18 mouse cellular contexts compared by ENCODE assay signal in genomic region chr1:63431166-63431565, GRCm38 (mm10). TPM values are rescaled to one million over a fixed set of nuclear protein-coding genes. Genes with fewer than 3 reads are reported as not detected.
A peak's percentile ranks its signal among the peaks of the same experiment; 100 is the strongest.
DNase-seq lines count a peak whose midpoint lies in the region; ATAC-seq and TF ChIP-seq lines count a peak whose summit lies in the region.
"Had no signal": no experiment of that assay in that cellular context is flagged by ENCODE, and none has a peak within 500 bp of the region (broad histone marks: within the 10 kb centered on the region; RNA-seq: fewer than 3 reads in every experiment).

No protein-coding gene starts in this region.

- WGBS in forebrain, embryonic 14.5 days, result 79% methylated on average over 8 of the region's 8 CpGs
- 86% methylated on average over 8 of the region's 8 CpGs for WGBS in forebrain, embryonic 13.5 days
- 75% methylated on average over 8 of the region's 8 CpGs for WGBS in liver, adult 2 months
- WGBS in liver, embryonic 11.5 days, result 84% methylated on average over 8 of the region's 8 CpGs
- WGBS in intestine, embryonic 16.5 days, result 87% methylated on average over 8 of the region's 8 CpGs

- no peaks in the 10 kb centered on the region for H3K79me2 ChIP-seq in liver, adult 2 months (ENCODE audit: control insufficient read depth, insufficient read depth, low read length)

- no peak overlapping the region for H3K27ac ChIP-seq in forebrain, embryonic 14.5 days (ENCODE audit: low read depth, low read length)
- no peak overlapping the region for H3K27ac ChIP-seq in forebrain, embryonic 13.5 days
- peak overlapping the region; percentile 28 for H3K27ac ChIP-seq in liver, adult 2 months (replicated peaks; ENCODE audit: insufficient read depth, low read depth, low read length)
- H3K27ac ChIP-seq in liver, embryonic 11.5 days (ENCODE audit: low read depth, low read length), result no peak overlapping the region
- no peak overlapping the region for H3K27ac ChIP-seq in intestine, embryonic 16.5 days (ENCODE audit: low read length)
- H3K27ac ChIP-seq: heart, embryonic 13.5 days; neural tube, embryonic 12.5 days had no signal

- H3K9me3 ChIP-seq in forebrain, embryonic 14.5 days (replicated peaks; ENCODE audit: control insufficient read depth, low read length), result no peaks in the 10 kb centered on the region
- no peaks in the 10 kb centered on the region for H3K9me3 ChIP-seq in forebrain, embryonic 13.5 days (replicated peaks)
- no peaks in the 10 kb centered on the region for H3K9me3 ChIP-seq in liver, embryonic 11.5 days (ENCODE audit: control insufficient read depth, low read length)
- H3K9me3 ChIP-seq in intestine, embryonic 16.5 days (ENCODE audit: control insufficient read depth, low read length), result no peaks in the 10 kb centered on the region
- H3K9me3 ChIP-seq: heart, embryonic 13.5 days; neural tube, embryonic 12.5 days had no signal

- H3K4me2 ChIP-seq in forebrain, embryonic 14.5 days (ENCODE audit: low read length), result no peak overlapping the region
- H3K4me2 ChIP-seq in forebrain, embryonic 13.5 days, result no peak overlapping the region
- no peak overlapping the region for H3K4me2 ChIP-seq in liver, embryonic 11.5 days
- H3K4me2 ChIP-seq in intestine, embryonic 16.5 days (ENCODE audit: low read depth, low read length), result no peak overlapping the region
- H3K4me2 ChIP-seq: heart, embryonic 13.5 days; neural tube, embryonic 12.5 days had no signal

- no peak overlapping the region for H3K4me3 ChIP-seq in forebrain, embryonic 14.5 days (ENCODE audit: low read depth, low read length)
- no peak overlapping the region for H3K4me3 ChIP-seq in forebrain, embryonic 13.5 days
- no peak overlapping the region for H3K4me3 ChIP-seq in liver, adult 2 months (ENCODE audit: insufficient read depth, low read depth, low read length)
- H3K4me3 ChIP-seq in liver, embryonic 11.5 days (ENCODE audit: low read depth, low read length), result no peak overlapping the region
- H3K4me3 ChIP-seq in intestine, embryonic 16.5 days (ENCODE audit: low read length), result no peak overlapping the region
- H3K4me3 ChIP-seq: heart, embryonic 13.5 days; neural tube, embryonic 12.5 days had no signal

- no peaks in the 10 kb centered on the region for H3K36me3 ChIP-seq in forebrain, embryonic 14.5 days (ENCODE audit: control insufficient read depth, insufficient read depth, low read length)
- H3K36me3 ChIP-seq in forebrain, embryonic 13.5 days (ENCODE audit: poor library complexity, severe bottlenecking), result no peaks in the 10 kb centered on the region
- no peaks in the 10 kb centered on the region for H3K36me3 ChIP-seq in liver, adult 2 months (ENCODE audit: control insufficient read depth, insufficient read depth, low read length)
- no peaks in the 10 kb centered on the region for H3K36me3 ChIP-seq in liver, embryonic 11.5 days (ENCODE audit: control insufficient read depth, insufficient read depth, low read length)
- H3K36me3 ChIP-seq in intestine, embryonic 16.5 days (ENCODE audit: control insufficient read depth, insufficient read depth, low read length), result no peaks in the 10 kb centered on the region
- H3K36me3 ChIP-seq: heart, embryonic 13.5 days; neural tube, embryonic 12.5 days had no signal

- no peak; the same call in 1 of the 2 replicates for ATAC-seq in forebrain, embryonic 14.5 days
- no peak; the same call in 1 of the 2 replicates for ATAC-seq in forebrain, embryonic 13.5 days
- no peak for ATAC-seq in liver, embryonic 11.5 days (replicated peaks; ENCODE audit: low FRiP score)
- ATAC-seq in intestine, embryonic 16.5 days, result no peak
- ATAC-seq: inflammation-experienced regulatory T-cells, adult 6 months had no signal

- no peak for TF ChIP-seq CTCF in liver, adult 2 months (IDR thresholded peaks at IDR 0.05; ENCODE audit: low read depth, low read length)
- TF ChIP-seq CTCF in brain, embryonic 14.5 days (IDR thresholded peaks at IDR 0.05; ENCODE audit: borderline replicate concordance, extremely low read depth, insufficient read depth, insufficient read length), result no peak

- no peak overlapping the region for H3K9ac ChIP-seq in forebrain, embryonic 14.5 days (ENCODE audit: low read length)
- no peak overlapping the region for H3K9ac ChIP-seq in forebrain, embryonic 13.5 days
- no peak overlapping the region for H3K9ac ChIP-seq in liver, adult 2 months (ENCODE audit: low read depth, low read length)
- no peak overlapping the region for H3K9ac ChIP-seq in liver, embryonic 11.5 days (ENCODE audit: low read depth, low read length)
- no peak overlapping the region for H3K9ac ChIP-seq in intestine, embryonic 16.5 days (ENCODE audit: low read depth, low read length)
- H3K9ac ChIP-seq: heart, embryonic 13.5 days; neural tube, embryonic 12.5 days had no signal

- H3K4me1 ChIP-seq in forebrain, embryonic 14.5 days (ENCODE audit: control insufficient read depth, insufficient read depth, low read length), result no peaks in the 10 kb centered on the region
- no peaks in the 10 kb centered on the region for H3K4me1 ChIP-seq in forebrain, embryonic 13.5 days
- H3K4me1 ChIP-seq in liver, adult 2 months (ENCODE audit: control insufficient read depth, insufficient read depth, low read length), result no peaks in the 10 kb centered on the region
- H3K4me1 ChIP-seq in liver, embryonic 11.5 days (replicated peaks; ENCODE audit: control insufficient read depth, insufficient read depth, low read length), result no peaks in the 10 kb centered on the region
- no peaks in the 10 kb centered on the region for H3K4me1 ChIP-seq in intestine, embryonic 16.5 days (ENCODE audit: control insufficient read depth, insufficient read depth, low read length)
- H3K4me1 ChIP-seq: neural tube, embryonic 12.5 days had no signal

- H3K27me3 ChIP-seq in forebrain, embryonic 14.5 days (replicated peaks; ENCODE audit: control insufficient read depth, insufficient read depth, low read length), result no peaks in the 10 kb centered on the region
- no peaks in the 10 kb centered on the region for H3K27me3 ChIP-seq in forebrain, embryonic 13.5 days
- no peaks in the 10 kb centered on the region for H3K27me3 ChIP-seq in liver, adult 2 months (ENCODE audit: control insufficient read depth, insufficient read depth, low read length)
- H3K27me3 ChIP-seq in liver, embryonic 11.5 days (replicated peaks; ENCODE audit: control insufficient read depth, insufficient read depth, low read length), result no peaks in the 10 kb centered on the region
- no peaks in the 10 kb centered on the region for H3K27me3 ChIP-seq in intestine, embryonic 16.5 days (replicated peaks; ENCODE audit: control insufficient read depth, insufficient read depth, low read length)
- H3K27me3 ChIP-seq: heart, embryonic 13.5 days; neural tube, embryonic 12.5 days had no signal

- no peak for TF ChIP-seq POLR2A in liver, adult 2 months (IDR thresholded peaks at IDR 0.05; ENCODE audit: extremely low read depth, insufficient read depth, low read length)
- no peak for TF ChIP-seq POLR2A in brain, embryonic 14.5 days (IDR thresholded peaks at IDR 0.05; ENCODE audit: borderline replicate concordance, extremely low read depth, insufficient read depth, insufficient read length, poor library complexity, severe bottlenecking)

- peak; percentile 59 for DNase-seq in forebrain, embryonic 14.5 days (ENCODE audit: low spot score)
- DNase-seq in liver, adult 2 months (ENCODE audit: extremely low read depth, low read depth, low spot score), result no peak
- DNase-seq in liver, embryonic 11.5 days (ENCODE audit: low spot score), result no peak
- DNase-seq in brain, embryonic 14.5 days (ENCODE audit: low read depth), result peak; percentile 69
- peak; percentile 37 to 61 for DNase-seq in cerebellum, postnatal 14 days
- DNase-seq in kidney, postnatal 14 days, result no peak
- DNase-seq: adrenal gland, adult 8-10 months; embryo, embryonic 11 days; gastrocnemius, postnatal 36 days; kidney, postnatal 10 days; liver; right cerebral cortex, postnatal 4 days had no signal

RNA-seq across cellular contexts. Expression of gene Adam23, which starts 14.5 kb away (rescaled TPM):
- polyA plus RNA-seq in forebrain, embryonic 14.5 days (2014; fragmentation: Nextera tagmentation; extraction: Ambion mirVana), result 6.6 and 8.2 TPM in 2 replicates
- polyA plus RNA-seq in forebrain, embryonic 13.5 days (2015; fragmentation: Nextera tagmentation; extraction: Ambion mirVana), result 8.9 and 10.0 TPM in 2 replicates
- total RNA-seq in liver, adult 2 months (2014; rRNA removed), result 17.3 and 25.0 TPM in 2 replicates
- polyA plus RNA-seq in liver, adult 2 months (2012; rRNA removed), result 2.0 and 2.8 TPM in 2 replicates
- polyA plus RNA-seq in liver, embryonic 11.5 days (2014; fragmentation: Nextera tagmentation; extraction: Ambion mirVana), result 0.84 and 1.3 TPM in 2 replicates
- polyA plus RNA-seq in brain, embryonic 14.5 days (2012; rRNA removed), result 23.6 and 29.4 TPM in 2 replicates
- 0.78 and 0.91 TPM in 2 replicates for polyA plus RNA-seq in intestine, embryonic 16.5 days (2015; fragmentation: Nextera tagmentation; extraction: Ambion mirVana)
- total RNA-seq: megakaryocyte-erythroid progenitor cell, adult 5-6 weeks had no signal

Comparison
In these comparisons a context has a peak if more than half of its experiments do, and no peak if none do; other contexts are left out.
1. DNase-seq: peak in forebrain, embryonic 14.5 days (single experiment), brain, embryonic 14.5 days (single experiment) and cerebellum, postnatal 14 days (2 of 2); none in liver, adult 2 months (single experiment), liver, embryonic 11.5 days (single experiment) and kidney, postnatal 14 days (single experiment).